Mouse (Mus musculus): ENCODE measurements around the gene Mvd.

DNA sequence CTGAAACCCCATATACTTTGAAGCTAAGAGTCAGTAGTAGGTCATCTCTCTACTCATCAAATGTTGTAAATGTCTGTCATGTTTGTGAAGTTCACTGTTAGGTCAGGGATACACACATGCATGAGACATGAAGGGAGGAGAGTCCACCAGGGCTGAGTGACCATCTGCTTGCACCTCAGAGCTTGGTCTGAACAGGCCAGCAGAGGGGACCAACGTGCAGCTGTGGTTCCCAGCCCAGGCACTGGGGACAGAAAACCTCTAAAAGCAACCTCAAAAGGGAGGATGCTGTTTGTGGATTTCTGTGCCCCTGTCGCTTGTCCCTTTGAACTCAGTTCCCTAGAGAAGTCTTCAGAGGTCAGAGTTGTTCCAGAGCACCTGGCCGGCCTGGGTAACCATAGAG lies 2.0 kb upstream of the Mvd start:
- TF ChIP-seq CTCF (IDR thresholded peaks at IDR 0.05; ENCODE audit: extremely low read depth, insufficient read depth, insufficient read length, insufficient replicate concordance) (no peak), POLR2A (IDR thresholded peaks at IDR 0.05; ENCODE audit: low read depth, low read length) (no peak)

All from spleen, adult 2 months (tissue).